Mouse (Mus musculus) megakaryocyte, adult 5-6 weeks (primary cell): ENCODE data around the gene Tmem189. TPM values are rescaled to one million over a fixed set of nuclear protein-coding genes. Genes with fewer than 3 reads are reported as not detected.
"Not testable (repeated sequence)": the region's sequence is repeated elsewhere in the genome, so short reads cannot be mapped to it uniquely, and the experiment has no call there.

Experiments
- ATAC-seq: 2 replicates; pipeline ENCODE4 v1.8.0; 2016; ENCODE audit warnings: mild to moderate bottlenecking, inconsistent platforms; ENCODE audit not compliant: poor library complexity, severe bottlenecking
- total RNA-seq, 2 experiments: library from RNA; stranded (forward) in 1 of 2; stranded (reverse) in 1 of 2; fragments of 153-499, 151-499 nt in 1 of 2; fragments of 221-1000, 200-1000 nt in 1 of 2; gene quantifications; 2 replicates each; pipeline versions ENCODE4 v1.2.3 to v1.2.4; 2015 to 2017

The Tmem189 gene
- total RNA-seq, 2 experiments from 2014 or later, result 35.7 to 40.6 TPM

DNA sequence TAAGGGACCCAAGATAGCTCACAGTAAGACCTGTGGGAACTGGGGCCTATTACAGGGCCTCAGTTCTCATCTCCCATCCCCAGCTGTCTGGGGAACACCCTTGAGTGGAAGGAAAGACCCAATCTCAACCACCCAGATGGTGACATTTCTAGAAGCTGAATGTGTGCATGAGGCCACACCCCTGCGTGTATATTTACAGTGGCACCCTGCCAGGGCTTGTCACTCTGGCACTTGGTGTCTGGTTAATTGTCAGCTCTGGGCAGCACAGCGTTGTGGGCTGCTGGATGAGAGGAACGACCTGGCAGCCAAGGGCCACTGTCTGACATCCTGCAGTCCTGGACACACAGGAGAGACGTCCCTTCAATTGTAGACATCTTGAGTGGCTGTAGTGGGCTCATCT is 60.8 kb downstream of the Tmem189 start:
- peak; percentile 11; the same call in 1 of the 2 replicates for ATAC-seq

GRCm38 (mm10) chr2:167627019-167627418 is 62.6 kb downstream of the Tmem189 start:
- no peak for ATAC-seq

DNA sequence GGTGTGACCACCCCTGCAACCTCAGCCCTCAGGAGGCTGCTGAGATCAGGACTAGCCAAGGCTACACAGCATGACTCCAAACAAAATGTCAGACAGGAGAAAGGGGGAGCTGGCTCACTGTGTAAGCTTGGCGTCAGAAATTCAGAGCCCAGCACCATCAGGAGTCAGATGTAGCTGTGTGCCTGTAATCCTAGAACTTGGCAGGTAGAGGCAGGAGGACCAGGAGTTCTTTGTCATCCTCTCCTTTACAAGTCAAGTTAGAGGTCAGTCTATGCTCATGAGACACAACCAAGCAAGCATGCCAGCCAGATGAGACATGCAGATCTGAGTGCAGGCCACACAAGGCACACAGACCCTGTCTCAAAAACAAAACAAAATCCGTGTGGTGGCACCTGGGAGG is 64.0 kb downstream of the Tmem189 start:
- no peak for ATAC-seq

DNA sequence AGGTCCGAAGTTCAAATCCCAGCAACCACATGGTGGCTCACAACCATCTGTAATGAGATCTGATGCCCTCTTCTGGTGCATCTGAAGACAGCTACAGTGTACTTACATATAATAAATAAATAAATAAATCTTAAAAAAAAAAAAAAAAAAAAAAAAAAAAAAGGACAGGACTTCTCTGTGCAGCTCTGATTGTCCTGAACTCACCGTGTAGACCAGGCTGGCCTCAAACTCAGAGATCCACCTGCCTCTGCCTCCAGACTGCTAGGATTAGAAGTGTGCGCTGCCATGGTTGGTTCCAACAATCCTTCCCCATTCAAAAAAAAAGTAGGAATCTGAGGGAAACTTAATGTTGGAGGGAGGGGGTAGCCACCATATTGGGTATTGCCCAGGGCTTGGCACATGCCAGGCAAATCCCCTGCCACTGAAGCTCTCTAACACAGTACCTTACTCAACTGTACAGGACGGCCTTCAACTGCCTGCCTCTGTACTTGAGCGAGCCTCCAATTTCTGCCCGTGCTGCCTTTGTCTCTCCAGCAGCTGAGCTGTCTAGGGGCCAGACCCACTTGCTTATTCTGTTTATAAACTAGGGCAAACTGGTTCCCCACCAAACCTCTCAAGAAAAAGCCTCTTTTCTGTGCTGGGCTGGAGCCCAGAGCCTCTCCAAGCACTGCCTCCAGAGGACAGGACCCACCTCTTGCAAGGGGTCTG is 65.1 kb downstream of the Tmem189 start:
- ATAC-seq, result no peak

DNA sequence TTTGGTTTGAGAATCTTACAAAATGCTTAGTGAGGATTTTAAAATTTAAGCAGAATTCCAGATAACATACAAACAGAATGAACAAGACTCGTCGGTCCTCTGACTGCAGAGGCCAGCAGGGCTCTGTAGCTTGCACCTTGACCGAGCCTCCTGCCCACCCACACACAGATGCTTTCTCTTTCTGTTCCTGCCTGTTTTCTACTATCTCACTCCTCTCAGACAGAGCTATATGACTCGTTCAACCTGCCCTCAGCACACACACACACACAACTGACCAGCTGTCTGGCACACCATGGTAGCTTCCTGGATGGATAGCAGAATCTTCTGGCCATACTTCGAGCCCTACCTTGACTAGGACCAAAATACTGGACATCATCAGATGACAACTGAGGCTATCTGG is 66.7 kb downstream of the Tmem189 start:
- ATAC-seq, result no peak

GRCm38 (mm10) chr2:167622352-167622751 is 67.3 kb downstream of the Tmem189 start:
- ATAC-seq, result no peak

- no peak for ATAC-seq
Observed at GRCm38 (mm10) chr2:167621255-167622087, 68.2 kb downstream of the Tmem189 start.

GRCm38 (mm10) chr2:167617472-167617871 is 72.2 kb downstream of the Tmem189 start:
- ATAC-seq, result no peak

DNA sequence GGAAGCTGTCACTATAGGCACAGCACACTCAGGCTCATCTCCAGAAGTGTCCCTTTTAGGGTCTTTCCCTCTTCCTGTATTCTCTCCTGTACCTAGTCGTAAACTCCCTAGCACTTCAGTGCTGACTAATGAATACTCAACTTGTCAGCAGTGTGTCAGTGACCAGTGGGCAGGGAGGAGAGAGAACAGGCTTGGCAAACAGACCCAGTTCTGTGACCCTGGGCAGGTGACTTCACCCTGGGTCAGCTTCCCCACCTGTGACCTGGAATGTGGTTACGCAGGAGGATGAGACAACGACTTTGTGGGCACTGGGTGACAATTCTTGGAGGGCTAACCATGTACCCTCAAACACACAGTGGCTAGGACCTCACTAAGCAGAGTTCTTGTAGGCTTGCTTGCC is 72.6 kb downstream of the Tmem189 start:
- no peak for ATAC-seq

DNA sequence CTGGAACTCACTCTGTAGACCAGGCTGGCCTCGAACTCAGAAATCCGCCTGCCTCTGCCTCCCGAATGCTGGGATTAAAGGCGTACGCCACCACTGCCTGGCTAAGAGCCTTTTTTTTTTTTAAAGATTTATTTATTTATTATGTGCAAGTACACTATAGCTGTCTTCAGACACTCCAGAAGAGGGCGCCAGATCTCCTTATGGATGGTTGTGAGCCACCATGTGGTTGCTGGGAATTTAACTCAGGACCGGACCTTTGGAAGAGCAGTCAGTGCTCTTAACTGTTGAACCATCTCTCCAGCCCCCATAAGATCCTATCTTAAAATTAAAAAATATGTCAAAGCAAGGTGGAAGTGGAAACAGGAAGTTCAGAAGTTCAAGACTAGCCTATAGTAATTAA is 76.3 kb downstream of the Tmem189 start:
- ATAC-seq, result not testable (repeated sequence)

DNA sequence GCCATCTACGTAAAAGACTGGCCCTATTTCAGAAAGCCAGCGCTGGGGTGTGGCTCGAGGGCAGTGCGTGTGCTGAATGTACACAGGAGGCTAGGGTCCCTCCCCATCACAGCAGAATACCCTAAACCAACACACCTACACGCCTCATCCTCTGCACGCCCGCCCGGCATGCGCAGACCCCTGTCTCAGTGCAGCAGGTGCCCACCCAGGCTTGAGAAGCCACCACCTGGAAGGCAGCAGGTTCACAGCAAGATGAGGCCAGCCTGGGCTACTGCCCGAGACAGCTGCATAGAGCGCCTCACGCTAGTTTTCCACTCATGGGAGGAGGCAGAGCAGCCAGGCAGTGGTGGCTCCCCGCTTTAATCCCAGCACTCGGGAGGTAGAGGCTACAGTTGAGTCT is 77.5 kb downstream of the Tmem189 start:
- no peak for ATAC-seq

GRCm38 (mm10) chr2:167611287-167611686 is 78.3 kb downstream of the Tmem189 start:
- no peak for ATAC-seq

DNA sequence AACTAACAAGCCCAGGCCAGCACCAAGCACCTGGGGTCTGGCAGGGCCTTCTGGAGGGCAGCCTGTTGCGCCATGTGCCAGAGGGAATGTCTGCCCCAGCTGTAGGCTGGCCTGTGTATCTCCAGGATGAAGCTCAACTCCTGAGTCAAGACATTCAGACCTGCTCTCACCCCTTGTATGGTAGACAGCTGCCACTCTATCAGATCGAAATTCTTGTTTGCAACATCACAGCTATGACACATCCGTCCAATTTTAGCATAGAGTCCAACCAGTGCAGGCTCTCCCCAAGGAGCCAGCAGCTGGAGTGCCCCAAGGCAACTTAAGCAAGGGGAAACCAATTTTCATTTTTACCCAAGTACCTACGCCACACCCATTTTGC is 82.9 kb downstream of the Tmem189 start:
- ATAC-seq, result no peak

DNA sequence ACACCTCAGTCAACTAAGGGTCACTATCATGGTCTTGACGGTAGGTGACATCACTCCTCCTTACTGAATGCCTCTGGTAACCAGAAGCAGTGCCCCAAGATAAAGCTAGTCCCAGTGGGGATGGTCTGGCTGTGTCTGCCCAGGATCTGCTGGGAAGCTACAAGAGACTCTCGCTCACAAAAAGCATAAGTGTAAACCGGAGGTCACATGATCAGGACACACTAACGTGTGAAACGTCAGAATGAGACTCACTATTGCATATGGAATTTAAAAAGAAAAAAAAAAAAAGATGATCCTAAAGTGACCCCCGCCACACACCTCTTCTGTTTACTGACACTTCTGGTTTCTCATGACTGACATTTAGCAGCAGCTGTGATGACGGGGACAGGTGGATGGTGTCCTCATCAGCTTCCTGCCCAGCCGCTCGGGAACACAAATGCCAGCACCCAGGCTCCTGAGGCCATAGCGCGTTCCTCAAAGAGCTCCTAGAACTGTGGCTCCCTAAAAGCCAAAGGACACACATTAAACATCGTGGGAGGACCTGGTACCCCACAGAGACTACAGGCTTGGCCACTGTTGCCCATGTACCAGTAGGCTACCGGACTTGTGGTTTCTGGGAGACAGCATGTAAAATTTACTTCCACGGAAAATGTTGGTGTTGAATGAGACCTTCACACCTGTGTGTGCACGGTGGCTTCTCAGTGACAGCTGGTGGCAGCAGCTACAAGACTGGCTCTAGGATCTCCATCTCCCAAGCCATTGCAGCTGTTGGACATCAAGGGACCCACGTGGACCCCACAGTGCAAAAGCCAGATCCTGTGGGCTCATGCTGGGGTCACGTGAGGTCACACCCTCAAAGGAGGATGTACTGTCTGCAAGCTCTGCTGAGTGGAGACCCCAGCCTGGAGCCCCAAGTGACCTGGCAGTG is 83.5 kb downstream of the Tmem189 start:
- ATAC-seq, result no peak

DNA sequence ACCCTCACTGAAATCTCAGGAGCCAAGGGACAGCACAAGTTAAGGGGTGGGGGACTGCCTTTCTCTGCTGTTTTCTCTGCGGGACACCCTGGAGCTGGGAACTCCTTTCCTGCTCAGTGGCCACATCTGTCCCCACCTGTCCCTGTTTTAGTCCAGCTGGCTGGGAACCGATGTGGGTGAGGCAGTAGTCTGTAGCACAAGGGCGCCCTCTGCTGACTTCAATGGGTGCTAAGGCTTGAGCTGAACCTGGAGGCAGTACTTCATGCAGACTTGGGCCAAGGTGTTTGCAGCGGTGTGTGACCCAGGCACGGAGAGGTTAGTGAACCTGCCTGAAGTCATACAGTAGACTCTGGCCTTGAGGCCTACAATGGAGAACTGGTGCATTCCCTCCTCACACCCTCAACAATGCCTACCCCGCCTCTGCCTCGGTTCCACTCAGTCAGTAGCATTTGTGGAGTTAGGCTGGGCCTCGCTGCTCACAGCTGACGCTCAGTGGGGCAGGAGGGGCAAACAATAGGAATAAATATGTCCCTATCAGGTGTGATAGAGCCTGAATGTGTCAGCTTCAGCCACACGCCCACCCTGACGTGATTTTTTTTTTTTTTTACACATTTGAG is 84.3 kb downstream of the Tmem189 start:
- ATAC-seq, result peak; percentile 91

- no peak for ATAC-seq
Observed at GRCm38 (mm10) chr2:167602978-167603377, 86.6 kb downstream of the Tmem189 start.

DNA sequence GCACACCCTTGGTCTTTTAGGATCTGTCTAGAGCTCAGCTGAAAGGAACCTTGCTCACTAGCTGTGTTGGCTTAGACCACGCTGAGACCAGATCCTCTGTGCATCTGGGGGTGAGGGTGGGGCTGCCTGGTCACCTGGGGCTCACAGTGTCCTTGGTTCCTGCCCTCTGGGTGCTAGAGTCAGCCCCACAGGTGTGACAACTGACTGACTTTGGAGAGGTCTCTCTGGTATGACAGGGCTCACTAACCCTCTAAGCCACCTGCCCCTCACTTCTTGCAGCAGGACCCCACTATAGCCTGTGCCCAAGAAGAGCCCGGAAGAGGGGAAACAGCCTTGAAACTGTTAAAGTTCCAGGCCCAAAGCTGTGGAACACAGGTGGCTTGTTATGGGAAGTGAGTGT is 87.3 kb downstream of the Tmem189 start:
- no peak for ATAC-seq

GRCm38 (mm10) chr2:167600481-167600995 is 89.1 kb downstream of the Tmem189 start:
- no peak for ATAC-seq

DNA sequence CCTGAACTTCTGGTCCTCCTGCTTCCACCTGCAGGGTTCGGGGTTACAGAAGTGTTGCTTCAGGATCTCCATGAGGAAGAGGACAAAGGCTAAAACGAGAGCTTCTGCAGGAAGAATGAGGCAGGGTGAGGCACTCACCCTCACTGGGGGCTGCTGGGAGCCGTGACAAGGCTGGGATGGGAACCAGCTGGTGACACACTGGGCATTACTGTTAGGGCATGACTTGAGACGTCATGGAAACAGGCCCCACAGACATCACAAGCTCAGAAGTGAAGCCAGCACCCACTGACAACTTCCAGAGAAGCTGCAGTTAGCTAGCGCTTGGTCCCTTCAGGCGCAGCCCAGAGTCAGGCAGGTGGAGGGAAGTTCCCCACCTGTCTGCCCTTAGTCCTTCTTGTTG is 89.7 kb downstream of the Tmem189 start:
- ATAC-seq, result no peak

DNA sequence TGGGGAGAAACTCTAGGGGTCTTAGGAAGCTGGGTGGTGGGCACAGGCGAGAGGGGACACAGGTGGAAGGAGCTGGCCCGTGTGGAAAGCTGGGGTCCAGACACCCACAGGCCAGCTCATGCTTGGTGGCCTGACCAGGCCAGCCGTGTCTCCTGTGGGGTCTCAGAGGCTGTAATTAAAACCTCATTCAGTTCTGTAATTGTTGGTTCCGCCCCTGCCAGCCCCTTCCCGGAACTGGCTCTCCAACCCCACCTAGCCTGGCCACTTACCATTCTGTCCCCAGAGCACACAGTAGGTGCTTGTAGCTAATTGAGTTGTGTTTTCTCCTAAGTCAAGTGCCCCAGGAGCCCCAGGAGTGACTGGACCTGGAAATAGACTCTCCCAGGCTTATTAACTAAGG is 90.4 kb downstream of the Tmem189 start:
- no peak for ATAC-seq
